Mouse (Mus musculus) heart, embryonic 11.5 days (tissue): ENCODE data around the gene Akap13. TPM values are rescaled to one million over a fixed set of nuclear protein-coding genes. Genes with fewer than 3 reads are reported as not detected.

Experiments
- ATAC-seq: fragments of 200-750 bp; cut with Nextera tagmentation; replicated peaks from 2 replicates; pipeline ENCODE4 v1.8.0; 2017; ENCODE audit warnings: moderate library complexity; ENCODE audit not compliant: insufficient number of reproducible peaks, low FRiP score, low TSS enrichment
- H3K27ac ChIP-seq: fragments of 300-500 bp; sonication (generic); 2 replicates; pipeline ENCODE4 v1.5.1; 2014; ENCODE audit warnings: mild to moderate bottlenecking, low read depth, low read length
- H3K27me3 ChIP-seq: fragments of 300-500 bp; sonication (generic); 2 replicates; pipeline ENCODE4 v1.6.1; 2014; ENCODE audit warnings: mild to moderate bottlenecking, low read length, mixed read lengths; ENCODE audit not compliant: control insufficient read depth, insufficient read depth
- H3K36me3 ChIP-seq: fragments of 300-500 bp; sonication (generic); 2 replicates; pipeline ENCODE4 v1.6.1; 2014; ENCODE audit warnings: mild to moderate bottlenecking, low read length, moderate library complexity, mixed read lengths; ENCODE audit not compliant: control insufficient read depth, insufficient read depth
- H3K4me1 ChIP-seq: fragments of 300-500 bp; sonication (generic); 2 replicates; pipeline ENCODE4 v1.6.1; 2014; ENCODE audit warnings: low read length; ENCODE audit not compliant: control insufficient read depth, insufficient read depth
- H3K4me2 ChIP-seq: fragments of 300-500 bp; sonication (generic); 2 replicates; pipeline ENCODE4 v1.6.1; 2014; ENCODE audit warnings: mild to moderate bottlenecking, moderate library complexity
- H3K4me3 ChIP-seq: fragments of 300-500 bp; sonication (generic); 2 replicates; pipeline ENCODE4 v1.5.1; 2014; ENCODE audit warnings: low read depth, low read length
- H3K9ac ChIP-seq: fragments of 300-500 bp; sonication (generic); 2 replicates; pipeline ENCODE4 v1.6.1; 2014; ENCODE audit warnings: mild to moderate bottlenecking, low read depth, low read length, moderate library complexity
- H3K9me3 ChIP-seq: fragments of 300-500 bp; sonication (generic); replicated peaks from 2 replicates; pipeline ENCODE4 v1.6.1; 2016; ENCODE audit warnings: low read length; ENCODE audit not compliant: control insufficient read depth
- whole genome bisulfite sequencing: fragments of 180-500 bp; shearing (Covaris S2); extraction: QIAGEN DNeasy Blood & Tissue Kit; methylation state at CpG from one replicate; pipeline ENCODE4 v1.1.7; 2014; ENCODE audit not compliant: insufficient replicate concordance; 5-methylcytosine and 5-hydroxymethylcytosine counted together
- polyA plus RNA-seq: library from polyadenylated mRNA; unstranded; fragments of >200 nt; fragmentation: Nextera tagmentation; extraction: Ambion mirVana; gene quantifications from 2 replicates; pipeline ENCODE4 v1.2.1, GENCODE M21; 2014

The Akap13 gene
- polyA plus RNA-seq, 1 experiment from 2014 or later, result 68.1 TPM

GRCm38 (mm10) chr7:75436413-75437174 lies 18.7 kb upstream of the Akap13 start:
- no peak overlapping the region for H3K4me2 ChIP-seq
- no peak for ATAC-seq

DNA sequence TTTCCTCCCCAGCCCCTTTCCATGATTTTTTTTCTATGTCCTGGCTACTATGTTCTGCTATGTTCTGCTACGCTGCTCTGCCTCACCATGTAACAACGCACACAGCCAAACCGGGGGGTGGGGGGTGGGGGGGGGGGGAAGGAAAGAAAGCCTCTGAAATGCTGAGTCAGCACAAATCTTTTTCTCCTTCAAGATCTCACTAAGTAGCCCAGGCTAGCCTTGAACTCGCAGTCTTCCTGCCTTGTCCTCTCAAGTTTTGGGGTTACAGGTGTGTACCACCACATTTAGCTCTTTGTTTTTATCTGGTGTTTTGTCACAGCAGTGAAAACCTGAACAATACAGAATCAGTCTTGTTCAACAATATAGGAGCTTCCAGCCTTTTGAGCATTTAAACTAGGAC lies 15.8 kb upstream of the Akap13 start:
- H3K9ac ChIP-seq, result no peak overlapping the region
- WGBS, result 89% methylated on average over 4 of the region's 4 CpGs
- H3K9me3 ChIP-seq, result no peaks in the 10 kb centered on the region
- no peaks in the 10 kb centered on the region for H3K36me3 ChIP-seq
- ATAC-seq, result no peak
- no peak overlapping the region for H3K27ac ChIP-seq
- H3K4me3 ChIP-seq, result no peak overlapping the region
- H3K4me2 ChIP-seq, result no peak overlapping the region
- H3K27me3 ChIP-seq, result no peaks in the 10 kb centered on the region
- H3K4me1 ChIP-seq, result no peaks in the 10 kb centered on the region

More at GRCm38 (mm10) chr7:75436413-75437174, 18.7 kb upstream of the Akap13 start:
- Histone ChIP-seq H3K27ac (no peak overlapping the region), H3K4me1 (peaks cover 9% of the 10 kb centered on the region), H3K27me3 (no peaks in the 10 kb centered on the region), H3K9ac (no peak overlapping the region), H3K36me3 (no peaks in the 10 kb centered on the region), H3K9me3 (no peaks in the 10 kb centered on the region), H3K4me3 (no peak overlapping the region)
- WGBS, result 67% methylated on average over 6 of the region's 8 CpGs

GRCm38 (mm10) chr7:75440241-75440640 lies 15.1 kb upstream of the Akap13 start:
- no peak overlapping the region for H3K9ac ChIP-seq
- H3K4me3 ChIP-seq, result no peak overlapping the region
- no peaks in the 10 kb centered on the region for H3K9me3 ChIP-seq
- H3K27me3 ChIP-seq, result no peaks in the 10 kb centered on the region
- H3K27ac ChIP-seq, result no peak overlapping the region
- no peak for ATAC-seq
- H3K4me1 ChIP-seq, result no peaks in the 10 kb centered on the region
- 73% methylated on average over 2 of the region's 2 CpGs for WGBS
- H3K36me3 ChIP-seq, result no peaks in the 10 kb centered on the region
- no peak overlapping the region for H3K4me2 ChIP-seq

DNA sequence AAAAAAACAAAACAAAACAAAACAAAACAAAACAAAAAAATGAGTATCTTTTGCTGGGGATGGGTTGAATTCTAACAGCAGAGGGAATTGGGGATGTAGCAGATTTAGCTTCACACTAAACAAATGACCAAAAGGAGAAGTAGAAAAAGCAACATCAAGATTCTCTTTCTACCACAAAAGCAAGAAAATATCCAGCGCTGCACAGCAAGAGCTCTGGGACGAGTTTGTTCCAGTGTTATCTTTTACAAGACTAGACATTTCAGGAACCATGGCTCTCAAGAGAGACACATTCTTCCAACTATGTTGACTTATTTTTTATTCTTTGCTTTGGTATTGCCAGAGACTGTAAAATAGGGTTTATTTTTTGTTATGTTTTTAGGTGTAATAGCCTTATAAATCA lies 13.4 kb upstream of the Akap13 start:
- ATAC-seq, result no peak
- H3K27me3 ChIP-seq, result no peaks in the 10 kb centered on the region
- no peak overlapping the region for H3K4me3 ChIP-seq
- H3K4me2 ChIP-seq, result no peak overlapping the region
- WGBS, result 48% methylated on average over 2 of the region's 2 CpGs
- no peaks in the 10 kb centered on the region for H3K36me3 ChIP-seq
- H3K9ac ChIP-seq, result no peak overlapping the region
- H3K9me3 ChIP-seq, result no peaks in the 10 kb centered on the region
- no peak overlapping the region for H3K27ac ChIP-seq
- H3K4me1 ChIP-seq, result no peaks in the 10 kb centered on the region

- Histone ChIP-seq H3K4me3 (peak overlapping the region; percentile 92), H3K27ac (peak overlapping the region; percentile 98), H3K4me1 (peaks cover 8% of the 10 kb centered on the region), H3K9me3 (no peaks in the 10 kb centered on the region), H3K36me3 (no peaks in the 10 kb centered on the region), H3K9ac (peak overlapping the region; percentile 91), H3K4me2 (peak overlapping the region; percentile 75), H3K27me3 (no peaks in the 10 kb centered on the region)
- WGBS, result 4% methylated on average over 25 of the region's 25 CpGs
- ATAC-seq, result no peak
Observed at GRCm38 (mm10) chr7:75456152-75456888, 986 bp downstream of the Akap13 start.

- H3K9ac ChIP-seq, result no peak overlapping the region
- ATAC-seq, result no peak
- peaks cover 18% of the 10 kb centered on the region for H3K4me1 ChIP-seq
- H3K4me2 ChIP-seq, result no peak overlapping the region
- WGBS, result 63% methylated on average over 1 of the region's 1 CpGs
- no peak overlapping the region for H3K27ac ChIP-seq
- H3K4me3 ChIP-seq, result no peak overlapping the region
- H3K36me3 ChIP-seq, result no peaks in the 10 kb centered on the region
- H3K9me3 ChIP-seq, result no peaks in the 10 kb centered on the region
- H3K27me3 ChIP-seq, result no peaks in the 10 kb centered on the region
Observed at GRCm38 (mm10) chr7:75460290-75460689, 5.0 kb downstream of the Akap13 start.

DNA sequence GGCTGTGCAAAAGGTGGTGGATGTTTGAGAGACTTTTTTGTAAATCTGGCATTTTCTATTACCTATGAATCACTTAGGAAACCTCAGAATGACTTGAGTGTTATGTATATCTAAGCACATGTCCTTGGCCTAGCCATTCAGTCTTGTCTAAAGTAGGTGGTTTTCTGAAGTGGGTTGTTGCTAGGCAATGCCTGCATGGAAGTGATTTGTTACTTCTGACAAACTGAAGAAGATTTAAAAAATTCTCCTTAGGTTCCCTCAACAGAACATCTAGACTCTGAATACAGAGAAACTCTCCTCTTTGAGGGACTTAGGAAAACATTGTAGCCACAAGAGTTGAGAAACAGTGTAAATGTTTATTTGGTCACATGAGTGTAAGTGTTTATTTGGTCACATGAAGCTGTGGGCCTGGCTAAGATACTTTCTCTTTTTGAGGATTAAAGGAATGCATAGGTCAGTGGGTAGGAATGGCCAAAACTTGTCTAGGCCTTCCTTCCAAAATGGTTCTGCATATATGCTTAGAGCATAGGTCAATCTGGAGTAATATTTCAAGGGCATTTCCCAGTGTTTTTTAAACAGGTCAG lies 8.3 kb downstream of the Akap13 start:
- no peak overlapping the region for H3K4me2 ChIP-seq
- no peak overlapping the region for H3K9ac ChIP-seq
- no peaks in the 10 kb centered on the region for H3K27me3 ChIP-seq
- no peaks in the 10 kb centered on the region for H3K9me3 ChIP-seq
- H3K4me1 ChIP-seq, result peaks cover 19% of the 10 kb centered on the region
- no peak overlapping the region for H3K27ac ChIP-seq
- no peaks in the 10 kb centered on the region for H3K36me3 ChIP-seq
- ATAC-seq, result no peak
- H3K4me3 ChIP-seq, result no peak overlapping the region

DNA sequence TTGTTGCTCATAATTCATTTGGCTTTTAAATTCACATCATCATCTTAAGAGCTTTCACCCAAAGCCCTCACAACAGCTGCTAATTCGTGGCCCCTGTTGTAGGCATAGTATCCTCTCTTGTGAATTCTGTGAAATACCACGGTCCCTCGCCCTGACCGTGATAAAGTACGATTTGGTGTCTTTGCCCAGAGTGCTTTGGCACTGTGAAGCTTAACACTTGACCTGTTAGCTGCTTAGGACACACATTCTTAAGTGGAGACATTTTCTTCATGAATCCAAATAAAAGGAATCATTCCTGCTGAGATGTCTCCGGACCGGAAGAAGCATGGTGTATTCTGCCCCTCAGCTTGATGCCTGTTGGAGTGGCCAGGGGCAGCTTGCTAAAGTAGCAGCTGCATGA lies 12.5 kb downstream of the Akap13 start:
- Histone ChIP-seq H3K9me3 (no peaks in the 10 kb centered on the region), H3K4me2 (no peak overlapping the region), H3K4me1 (peaks cover 20% of the 10 kb centered on the region), H3K27ac (no peak overlapping the region), H3K27me3 (no peaks in the 10 kb centered on the region), H3K36me3 (no peaks in the 10 kb centered on the region), H3K4me3 (no peak overlapping the region), H3K9ac (no peak overlapping the region)
- 77% methylated on average over 7 of the region's 7 CpGs for WGBS
- ATAC-seq, result no peak
